In genomic region chr7:143158690-143159425, GRCm38 (mm10) we compare ENCODE assay signal across 20 mouse cellular contexts. TPM values are rescaled to one million over a fixed set of nuclear protein-coding genes. Genes with fewer than 3 reads are reported as not detected.
A peak's percentile ranks its signal among the peaks of the same experiment; 100 is the strongest.
DNase-seq lines count a peak whose midpoint lies in the region; ATAC-seq and TF ChIP-seq lines count a peak whose summit lies in the region.
"Had no signal": no experiment of that assay in that cellular context is flagged by ENCODE, and none has a peak within 500 bp of the region (broad histone marks: within the 10 kb centered on the region; RNA-seq: fewer than 3 reads in every experiment).

No protein-coding gene starts in this region.

- DNase-seq in heart, embryonic 10.5 days (ENCODE audit: low spot score): no peak
- no peak for DNase-seq in heart, postnatal 25 days (ENCODE audit: low spot score)
- no peak for DNase-seq in lung, postnatal 10 days
- DNase-seq in brain, embryonic 14.5 days (ENCODE audit: low read depth): peak; percentile 7
- no peak for DNase-seq in frontal cortex, adult 2 months (ENCODE audit: extremely low spot score in 1 of 2, low spot score in 1 of 2)
- no peak for DNase-seq in urinary bladder, postnatal 14 days (ENCODE audit: low spot score)
- DNase-seq: adrenal gland, postnatal 14 days; B cell, adult 2 months; cerebellum, postnatal 36 days; heart, postnatal 14 days; kidney, adult 11 months; right cerebral cortex, adult 18-20 months; spleen, adult 18-20 months had no signal

- peak overlapping the region; percentile 77 for H3K27ac ChIP-seq in heart, embryonic 10.5 days
- H3K27ac ChIP-seq in lung, embryonic 15.5 days: no peak overlapping the region
- H3K27ac ChIP-seq in limb, embryonic 12.5 days: peak overlapping the region; percentile 68
- H3K27ac ChIP-seq: liver, embryonic 12.5 days; midbrain, embryonic 13.5 days; neural tube, embryonic 13.5 days had no signal

- H3K27me3 ChIP-seq in heart, embryonic 10.5 days (ENCODE audit: insufficient read depth, poor library complexity, severe bottlenecking): peaks cover 7% of the 10 kb centered on the region; the same call in 1 of the 2 replicates
- H3K27me3 ChIP-seq in lung, embryonic 15.5 days: no peaks in the 10 kb centered on the region
- no peaks in the 10 kb centered on the region for H3K27me3 ChIP-seq in limb, embryonic 12.5 days
- H3K27me3 ChIP-seq: midbrain, embryonic 13.5 days; neural tube, embryonic 13.5 days had no signal

- H3K9ac ChIP-seq in lung, embryonic 15.5 days: no peak overlapping the region
- H3K9ac ChIP-seq in limb, embryonic 12.5 days (replicated peaks): no peak overlapping the region; the same call in 1 of the 2 replicates
- H3K9ac ChIP-seq: liver, embryonic 12.5 days; midbrain, embryonic 13.5 days; neural tube, embryonic 13.5 days had no signal

- H3K4me2 ChIP-seq in lung, embryonic 15.5 days: no peak overlapping the region
- no peak overlapping the region for H3K4me2 ChIP-seq in limb, embryonic 12.5 days
- H3K4me2 ChIP-seq: liver, embryonic 12.5 days; midbrain, embryonic 13.5 days; neural tube, embryonic 13.5 days had no signal

- H3K9me3 ChIP-seq in heart, embryonic 10.5 days: no peaks in the 10 kb centered on the region
- H3K9me3 ChIP-seq in lung, embryonic 15.5 days: no peaks in the 10 kb centered on the region
- H3K9me3 ChIP-seq in limb, embryonic 12.5 days: no peaks in the 10 kb centered on the region
- H3K9me3 ChIP-seq: G1E; liver, embryonic 12.5 days; midbrain, embryonic 13.5 days; neural tube, embryonic 13.5 days had no signal

- no peak for TF ChIP-seq POLR2A in brain, embryonic 14.5 days (IDR thresholded peaks at IDR 0.05; ENCODE audit: borderline replicate concordance, extremely low read depth, insufficient read depth, insufficient read length, poor library complexity, severe bottlenecking)

- H3K4me1 ChIP-seq in heart, embryonic 10.5 days: peaks cover 45% of the 10 kb centered on the region
- H3K4me1 ChIP-seq in lung, embryonic 15.5 days: peaks cover 21% of the 10 kb centered on the region
- H3K4me1 ChIP-seq in limb, embryonic 12.5 days (replicated peaks): peaks cover 52% of the 10 kb centered on the region

- H3K36me3 ChIP-seq in heart, embryonic 10.5 days: no peaks in the 10 kb centered on the region
- H3K36me3 ChIP-seq in lung, embryonic 15.5 days: no peaks in the 10 kb centered on the region
- H3K36me3 ChIP-seq in limb, embryonic 12.5 days: no peaks in the 10 kb centered on the region
- H3K36me3 ChIP-seq: G1E; liver, embryonic 12.5 days; midbrain, embryonic 13.5 days; neural tube, embryonic 13.5 days had no signal

- 0 out of 2 replicates have a peak, but pooled peaks have one; percentile 17 for ATAC-seq in lung, embryonic 15.5 days (ENCODE audit: borderline replicate concordance, extremely low read depth, low FRiP score, low TSS enrichment)
- ATAC-seq in limb, embryonic 12.5 days (ENCODE audit: insufficient number of reproducible peaks, insufficient read depth, low FRiP score, low TSS enrichment, low read depth): no peak
- ATAC-seq: liver, embryonic 12.5 days had no signal

- no peak overlapping the region for H3K4me3 ChIP-seq in heart, embryonic 10.5 days
- no peak overlapping the region for H3K4me3 ChIP-seq in lung, embryonic 15.5 days
- H3K4me3 ChIP-seq in limb, embryonic 12.5 days (replicated peaks): no peak overlapping the region
- H3K4me3 ChIP-seq: erythroblast, embryonic 14.5 days; liver, embryonic 12.5 days; midbrain, embryonic 13.5 days; neural tube, embryonic 13.5 days had no signal

- intact Hi-C loops in heart, postnatal 25 days (cut with DNase I): no loop called here

- WGBS in heart, embryonic 10.5 days: 85% methylated on average over 14 of the region's 14 CpGs
- 61% methylated on average over 12 of the region's 14 CpGs for WGBS in lung, embryonic 15.5 days
- 73% methylated on average over 14 of the region's 14 CpGs for WGBS in limb, embryonic 12.5 days

- no peak for TF ChIP-seq CTCF in brain, embryonic 14.5 days (IDR thresholded peaks at IDR 0.05; ENCODE audit: borderline replicate concordance, extremely low read depth, insufficient read depth, insufficient read length)

RNA-seq across cellular contexts. Expression of gene Kcnq1, which starts 52.7 kb away (rescaled TPM):
- polyA plus RNA-seq in heart, embryonic 10.5 days (2016; fragmentation: Nextera tagmentation; extraction: Ambion mirVana): 5.4 and 10.5 TPM in 2 replicates
- 10 to 100 TPM; 37.4 to 37.7 TPM for total RNA-seq in heart, postnatal 25 days (2021)
- 5.5 and 6.0 TPM in 2 replicates for polyA plus RNA-seq in lung, embryonic 15.5 days (2015; fragmentation: Nextera tagmentation; extraction: Ambion mirVana)
- 0.95 and 1.2 TPM in 2 replicates for polyA plus RNA-seq in brain, embryonic 14.5 days (2012; rRNA removed)
- polyA plus RNA-seq in limb, embryonic 12.5 days (2016; fragmentation: Nextera tagmentation; extraction: Ambion mirVana): 0.94 and 1.8 TPM in 2 replicates
- 0.74 and 1.4 TPM in 2 replicates for polyA plus RNA-seq in frontal cortex, adult 2 months (2012; rRNA removed)
- total RNA-seq: G1E had no signal
- polyA plus RNA-seq: G1E had no signal
